Mouse (Mus musculus): ENCODE measurements around the gene Mcoln3.

Mcoln3 gene

GRCm38 (mm10) chr3:146174215-146174614, 57.0 kb downstream of the Mcoln3 start:
- no peak for DNase-seq (ENCODE audit: low spot score in 2 of 2)

- no peak for DNase-seq (ENCODE audit: low spot score in 2 of 2)
These were observed 60.0 kb downstream of the Mcoln3 start for GRCm38 (mm10) chr3:146177295-146177694.

DNA sequence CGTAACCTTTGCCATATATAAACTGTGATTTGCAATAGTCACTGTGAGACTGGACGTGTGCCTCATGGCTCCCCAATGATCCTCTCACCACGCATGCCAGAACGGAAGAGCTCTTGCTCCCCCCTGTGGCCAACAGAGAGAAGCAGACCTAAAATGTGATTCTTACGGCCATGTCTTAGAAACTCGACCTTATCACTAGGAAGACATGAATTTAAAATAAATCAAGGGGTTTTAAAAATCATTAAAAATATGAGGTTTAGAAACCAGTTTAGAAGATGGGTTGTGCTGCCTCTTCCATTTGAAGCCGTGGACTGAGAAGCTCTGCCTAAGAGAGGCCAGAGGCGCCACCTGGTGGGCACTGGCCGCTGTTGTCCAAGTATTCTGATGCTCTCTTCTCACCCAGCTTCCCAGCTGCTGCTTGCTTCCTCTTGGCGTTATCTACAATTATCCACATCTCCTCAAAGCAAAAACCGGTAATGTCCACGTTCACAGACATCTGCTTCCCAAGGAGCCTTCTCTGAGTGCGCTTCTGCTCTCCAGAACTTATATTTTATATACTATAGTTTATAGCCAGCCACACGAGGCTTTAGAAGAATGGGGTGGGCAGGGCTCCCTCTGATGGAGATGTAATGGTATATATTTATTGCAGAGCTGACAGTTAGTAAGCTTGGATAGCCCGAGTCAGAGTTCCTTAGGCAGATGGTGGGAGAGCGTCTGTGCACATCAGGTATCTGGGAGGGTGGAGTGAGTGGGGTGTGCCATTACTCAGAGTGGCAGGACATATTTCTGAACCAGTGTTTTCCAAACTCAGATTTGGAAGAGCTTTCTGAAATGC, 60.7 kb downstream of the Mcoln3 start:
- peak; percentile 81 to 87 for DNase-seq (ENCODE audit: low spot score in 2 of 2)

DNA sequence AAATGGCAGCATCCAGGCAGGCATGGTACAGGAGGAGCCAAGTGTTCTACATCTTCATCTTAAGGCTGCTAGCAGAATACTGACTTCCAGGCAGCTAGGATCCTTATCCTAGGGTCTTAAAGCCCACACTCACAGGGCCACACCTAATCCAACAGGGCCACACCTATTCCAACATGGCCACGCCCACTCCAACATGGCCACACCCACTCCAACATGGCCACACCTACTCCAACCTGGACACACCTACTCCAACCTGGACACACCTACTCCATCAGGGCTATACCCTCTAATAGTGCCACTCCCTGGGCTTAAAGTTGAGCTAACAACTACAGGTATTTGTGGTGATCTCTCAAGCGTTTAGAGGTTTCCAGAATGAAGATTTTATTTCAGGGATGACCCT, 63.1 kb downstream of the Mcoln3 start:
- DNase-seq (ENCODE audit: low spot score in 2 of 2), result no peak

- peak; percentile 5 to 20 for DNase-seq (ENCODE audit: low spot score in 2 of 2)
These were observed 63.7 kb downstream of the Mcoln3 start for GRCm38 (mm10) chr3:146180986-146181385.

GRCm38 (mm10) chr3:146184992-146185657, 67.9 kb downstream of the Mcoln3 start:
- DNase-seq (ENCODE audit: low spot score in 2 of 2), result peak; percentile 54 to 82

GRCm38 (mm10) chr3:146186033-146186432, 68.8 kb downstream of the Mcoln3 start:
- DNase-seq (ENCODE audit: low spot score in 2 of 2), result no peak

- DNase-seq (ENCODE audit: low spot score in 2 of 2), result no peak
These were observed 72.7 kb downstream of the Mcoln3 start for GRCm38 (mm10) chr3:146189933-146190332.
